Mouse (Mus musculus) embryonic facial prominence, embryonic 15.5 days (tissue): ENCODE data around the gene Hyal1. TPM values are rescaled to one million over a fixed set of nuclear protein-coding genes. Genes with fewer than 3 reads are reported as not detected.

Source experiments
- ATAC-seq: fragments of 200-750 bp; cut with Nextera tagmentation; 2 replicates; pipeline ENCODE4 v1.8.0; 2017; ENCODE audit warnings: low read depth, moderate TSS enrichment; ENCODE audit not compliant: insufficient number of reproducible peaks, low FRiP score, low TSS enrichment
- H3K27ac ChIP-seq: fragments of 300-500 bp; sonication (generic); replicated peaks from 2 replicates; pipeline ENCODE4 v1.5.1; 2015; ENCODE audit warnings: mild to moderate bottlenecking, inconsistent platforms
- H3K27me3 ChIP-seq: fragments of 300-500 bp; sonication (generic); 2 replicates; pipeline ENCODE4 v1.6.1; 2015; ENCODE audit warnings: inconsistent platforms
- H3K36me3 ChIP-seq: fragments of 300-500 bp; sonication (generic); 2 replicates; pipeline ENCODE4 v1.6.1; 2015; ENCODE audit warnings: mild to moderate bottlenecking, inconsistent platforms
- H3K4me1 ChIP-seq: fragments of 300-500 bp; sonication (generic); 2 replicates; pipeline ENCODE4 v1.6.1; 2015; ENCODE audit warnings: inconsistent platforms
- H3K4me2 ChIP-seq: fragments of 300-500 bp; sonication (generic); replicated peaks from 2 replicates; pipeline ENCODE4 v1.6.1; 2015; ENCODE audit warnings: mild to moderate bottlenecking, inconsistent platforms
- H3K4me3 ChIP-seq: fragments of 300-500 bp; sonication (generic); replicated peaks from 2 replicates; pipeline ENCODE4 v1.5.1; 2015; ENCODE audit warnings: mild to moderate bottlenecking, inconsistent platforms
- H3K9ac ChIP-seq: fragments of 300-500 bp; sonication (generic); 2 replicates; pipeline ENCODE4 v1.6.1; 2015; ENCODE audit warnings: inconsistent platforms
- H3K9me3 ChIP-seq: fragments of 300-500 bp; sonication (generic); replicated peaks from 2 replicates; pipeline ENCODE4 v1.6.1; 2016; ENCODE audit warnings: inconsistent platforms
- WGBS: fragments of 180-500 bp; shearing (Covaris S2); methylation state at CpG from one replicate; pipeline ENCODE4 v1.1.7; 2015; 5-methylcytosine and 5-hydroxymethylcytosine counted together
- polyA plus RNA-seq: library from polyadenylated mRNA; unstranded; fragments of >200 nt; fragmentation: Nextera tagmentation; extraction: Ambion mirVana; gene quantifications from 2 replicates; pipeline ENCODE4 v1.2.1, GENCODE M21; 2015

Hyal1 gene
- polyA plus RNA-seq, result 14.5 and 15.7 TPM in 2 replicates

DNA sequence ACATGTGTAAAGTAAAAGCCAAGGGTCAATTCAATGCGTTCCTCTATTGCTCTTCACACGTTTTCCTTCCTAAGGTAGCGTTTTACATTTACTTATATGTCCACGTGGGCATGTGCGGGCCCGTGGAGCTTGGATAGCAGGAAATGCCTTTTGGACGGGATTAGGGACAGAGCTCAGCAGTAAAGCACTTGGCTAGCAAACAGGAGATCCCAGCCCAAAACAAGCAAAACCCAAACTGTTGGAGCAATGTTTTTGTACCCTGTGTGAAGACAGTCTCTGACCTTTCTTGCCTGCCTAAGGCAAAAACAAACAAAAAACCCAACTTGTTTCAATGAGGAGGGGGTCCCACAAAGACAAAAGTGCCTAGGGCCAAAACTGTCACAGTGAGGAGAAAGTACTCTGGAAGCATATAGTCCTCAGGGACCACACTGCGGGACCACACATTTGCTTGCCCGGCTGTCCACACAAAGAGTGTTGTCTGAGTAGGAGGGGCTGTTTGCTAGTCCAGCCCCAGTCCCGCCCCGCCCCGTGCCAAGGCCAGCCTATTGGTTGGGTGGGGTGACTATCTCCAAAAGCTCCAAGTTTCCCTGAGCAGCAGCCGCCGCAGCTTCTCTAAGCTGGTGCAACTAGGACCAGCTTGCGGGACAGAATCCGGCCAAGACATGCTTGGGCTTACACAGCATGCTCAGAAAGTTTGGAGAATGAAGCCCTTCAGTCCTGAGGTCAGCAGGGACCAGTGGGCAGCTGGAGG is at the start of gene Hyal1:
Gene Hyal1, plus strand, starts transcription at position 571 of the 751 bp plus-strand sequence.
- H3K9me3 ChIP-seq, result no peaks in the 10 kb centered on the region
- H3K9ac ChIP-seq, result 0 out of 2 replicates have a peak within 1 kb of the TSS, but pooled peaks have one; percentile 24
- peak within 1 kb of the TSS; percentile 45 for H3K4me3 ChIP-seq
- peak within 1 kb of the TSS; percentile 91 for H3K27ac ChIP-seq
- H3K4me2 ChIP-seq, result peak within 1 kb of the TSS; percentile 57
- 14% methylated on average over 16 of the region's 16 CpGs for whole genome bisulfite sequencing
- H3K27me3 ChIP-seq, result no peaks in the 10 kb centered on the region
- H3K4me1 ChIP-seq, result peaks cover 62% of the 10 kb centered on the region
- ATAC-seq, result peak; percentile 64
- peaks cover 32% of the 10 kb centered on the region for H3K36me3 ChIP-seq

DNA sequence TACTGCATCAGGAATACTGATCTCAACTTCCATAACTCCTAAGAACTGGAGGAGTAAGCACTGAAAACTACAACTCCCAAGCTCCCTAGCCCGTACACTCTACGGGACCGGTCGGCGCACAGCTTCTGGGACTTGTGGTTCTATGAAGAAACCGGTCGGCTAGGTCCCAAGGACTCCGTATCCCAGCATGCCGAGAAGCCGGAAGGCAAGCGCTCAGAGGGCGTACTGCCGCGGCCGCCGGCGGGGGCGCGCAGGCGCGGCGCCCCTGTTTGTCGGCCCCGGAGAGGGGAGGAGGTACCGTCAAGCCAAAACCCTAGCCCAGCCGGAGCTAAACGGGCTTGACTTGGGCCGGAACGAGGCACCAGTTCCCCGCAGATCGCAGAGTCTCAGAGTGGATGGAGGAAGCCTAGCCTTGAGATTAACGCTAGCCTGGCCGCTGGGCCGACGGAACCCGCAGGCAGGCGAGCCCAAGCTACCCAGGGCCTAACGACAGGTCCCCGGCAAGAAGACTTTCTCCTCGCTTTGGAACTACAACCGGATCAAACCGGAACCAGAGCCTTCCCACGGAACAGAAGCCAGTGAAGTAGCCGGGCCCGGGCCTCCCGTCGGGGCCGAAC is 42.8 kb upstream of the Hyal1 start, which contains the start of gene Tmem115:
Gene Tmem115, plus strand, starts transcription at position 155 of the 617 bp plus-strand sequence.
- peak; percentile 99 for ATAC-seq
- WGBS, result under 1% methylated on average over 48 of the region's 48 CpGs

GRCm38 (mm10) chr9:107534408-107535202 is 42.1 kb upstream of the Hyal1 start:
- no peak; the same call in 1 of the 2 replicates for ATAC-seq
- Histone ChIP-seq H3K27me3 (no peaks in the 10 kb centered on the region), H3K9ac (peak overlapping the region; percentile 93), H3K4me2 (peak overlapping the region; percentile 83), H3K4me1 (peaks cover 30% of the 10 kb centered on the region), H3K36me3 (peaks cover 26% of the 10 kb centered on the region), H3K4me3 (peak overlapping the region; percentile 87), H3K27ac (peak overlapping the region; percentile 92), H3K9me3 (no peaks in the 10 kb centered on the region)
- WGBS, result under 1% methylated on average over 40 of the region's 40 CpGs

More for the DNA sequence above, 42.8 kb upstream of the Hyal1 start, which contains the start of gene Tmem115:
- H3K4me3 ChIP-seq, result peak within 1 kb of the TSS; percentile 87
- no peaks in the 10 kb centered on the region for H3K9me3 ChIP-seq
- H3K27ac ChIP-seq, result peak within 1 kb of the TSS; percentile 92
- peak within 1 kb of the TSS; percentile 83 for H3K4me2 ChIP-seq
- H3K27me3 ChIP-seq, result no peaks in the 10 kb centered on the region
- peaks cover 30% of the 10 kb centered on the region for H3K4me1 ChIP-seq
- H3K36me3 ChIP-seq, result peaks cover 19% of the 10 kb centered on the region
- H3K9ac ChIP-seq, result peak within 1 kb of the TSS; percentile 93

GRCm38 (mm10) chr9:107538231-107538630 is 38.5 kb upstream of the Hyal1 start:
- Histone ChIP-seq H3K27ac (no peak overlapping the region), H3K9ac (no peak overlapping the region), H3K4me3 (no peak overlapping the region), H3K36me3 (peaks cover 34% of the 10 kb centered on the region), H3K9me3 (no peaks in the 10 kb centered on the region), H3K27me3 (no peaks in the 10 kb centered on the region), H3K4me2 (no peak overlapping the region), H3K4me1 (peaks cover 50% of the 10 kb centered on the region)
- 91% methylated on average over 7 of the region's 7 CpGs for WGBS
- no peak for ATAC-seq

DNA sequence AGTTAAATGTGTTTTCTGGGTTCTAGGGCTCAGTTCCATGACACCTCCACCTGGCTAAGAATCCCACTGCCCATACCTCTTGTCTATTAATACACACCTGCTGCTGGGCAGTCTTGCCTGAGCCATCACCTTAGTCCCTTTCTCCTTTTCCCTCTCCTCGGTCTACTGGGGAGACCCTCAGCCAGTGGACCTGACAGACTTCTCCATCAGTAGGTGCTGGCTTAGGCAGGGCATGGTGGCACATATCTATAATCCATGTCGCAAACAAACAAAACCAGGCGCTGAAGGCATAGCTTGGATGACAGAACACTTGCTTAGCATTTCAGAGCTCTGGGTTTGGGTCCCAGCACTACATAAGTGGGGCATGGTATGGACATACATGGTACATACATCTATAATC is 38.0 kb upstream of the Hyal1 start:
- no peak overlapping the region for H3K9ac ChIP-seq
- no peak overlapping the region for H3K27ac ChIP-seq
- H3K4me3 ChIP-seq, result no peak overlapping the region
- WGBS, result 92% methylated on average over 3 of the region's 3 CpGs
- no peaks in the 10 kb centered on the region for H3K9me3 ChIP-seq
- H3K4me1 ChIP-seq, result peaks cover 50% of the 10 kb centered on the region
- H3K36me3 ChIP-seq, result peaks cover 39% of the 10 kb centered on the region
- H3K27me3 ChIP-seq, result no peaks in the 10 kb centered on the region
- H3K4me2 ChIP-seq, result no peak overlapping the region
- ATAC-seq, result no peak

- Histone ChIP-seq H3K9ac (no peak overlapping the region), H3K27me3 (no peaks in the 10 kb centered on the region), H3K4me1 (peaks cover 47% of the 10 kb centered on the region), H3K4me2 (no peak overlapping the region), H3K4me3 (no peak overlapping the region), H3K36me3 (peaks cover 50% of the 10 kb centered on the region), H3K9me3 (no peaks in the 10 kb centered on the region), H3K27ac (no peak overlapping the region)
- ATAC-seq, result no peak
- WGBS, result 93% methylated on average over 8 of the region's 8 CpGs
Measured at GRCm38 (mm10) chr9:107539940-107540339, 36.8 kb upstream of the Hyal1 start.

DNA sequence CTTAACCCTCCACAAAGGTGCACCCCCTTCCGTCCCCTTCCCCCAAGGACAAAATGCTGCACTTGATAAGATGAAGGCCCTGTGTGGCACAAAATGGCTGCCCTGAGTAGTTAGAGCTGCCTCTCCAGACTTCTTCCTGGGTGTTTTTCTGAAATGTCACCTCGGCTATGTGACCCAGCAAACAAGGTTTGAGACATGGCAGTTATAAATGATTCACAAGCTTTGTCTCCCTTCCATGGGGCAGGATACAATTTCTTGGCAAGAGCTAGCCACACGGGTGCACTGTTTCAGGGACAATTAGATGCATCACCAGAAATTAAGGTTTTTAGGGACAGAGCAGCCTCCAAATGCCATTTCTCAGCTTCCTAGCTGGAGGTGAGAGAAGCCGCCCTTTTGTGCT is 36.3 kb upstream of the Hyal1 start:
- Histone ChIP-seq H3K4me1 (peaks cover 42% of the 10 kb centered on the region), H3K36me3 (peaks cover 55% of the 10 kb centered on the region), H3K9me3 (no peaks in the 10 kb centered on the region), H3K27me3 (no peaks in the 10 kb centered on the region), H3K4me2 (peak overlapping the region; percentile 91; the same call in 1 of the 2 replicates), H3K9ac (no peak overlapping the region), H3K27ac (no peak overlapping the region), H3K4me3 (no peak overlapping the region)
- 62% methylated on average over 4 of the region's 4 CpGs for WGBS
- ATAC-seq, result no peak

- no peaks in the 10 kb centered on the region for H3K27me3 ChIP-seq
- ATAC-seq, result no peak
- H3K9ac ChIP-seq, result no peak overlapping the region
- no peak overlapping the region for H3K27ac ChIP-seq
- H3K4me1 ChIP-seq, result peaks cover 37% of the 10 kb centered on the region
- peak overlapping the region; percentile 81 for H3K4me3 ChIP-seq
- no peaks in the 10 kb centered on the region for H3K9me3 ChIP-seq
- peaks cover 56% of the 10 kb centered on the region for H3K36me3 ChIP-seq
- peak overlapping the region; percentile 91 for H3K4me2 ChIP-seq
- WGBS, result 31% methylated on average over 10 of the region's 10 CpGs
Measured at GRCm38 (mm10) chr9:107541005-107541404, 35.7 kb upstream of the Hyal1 start.

DNA sequence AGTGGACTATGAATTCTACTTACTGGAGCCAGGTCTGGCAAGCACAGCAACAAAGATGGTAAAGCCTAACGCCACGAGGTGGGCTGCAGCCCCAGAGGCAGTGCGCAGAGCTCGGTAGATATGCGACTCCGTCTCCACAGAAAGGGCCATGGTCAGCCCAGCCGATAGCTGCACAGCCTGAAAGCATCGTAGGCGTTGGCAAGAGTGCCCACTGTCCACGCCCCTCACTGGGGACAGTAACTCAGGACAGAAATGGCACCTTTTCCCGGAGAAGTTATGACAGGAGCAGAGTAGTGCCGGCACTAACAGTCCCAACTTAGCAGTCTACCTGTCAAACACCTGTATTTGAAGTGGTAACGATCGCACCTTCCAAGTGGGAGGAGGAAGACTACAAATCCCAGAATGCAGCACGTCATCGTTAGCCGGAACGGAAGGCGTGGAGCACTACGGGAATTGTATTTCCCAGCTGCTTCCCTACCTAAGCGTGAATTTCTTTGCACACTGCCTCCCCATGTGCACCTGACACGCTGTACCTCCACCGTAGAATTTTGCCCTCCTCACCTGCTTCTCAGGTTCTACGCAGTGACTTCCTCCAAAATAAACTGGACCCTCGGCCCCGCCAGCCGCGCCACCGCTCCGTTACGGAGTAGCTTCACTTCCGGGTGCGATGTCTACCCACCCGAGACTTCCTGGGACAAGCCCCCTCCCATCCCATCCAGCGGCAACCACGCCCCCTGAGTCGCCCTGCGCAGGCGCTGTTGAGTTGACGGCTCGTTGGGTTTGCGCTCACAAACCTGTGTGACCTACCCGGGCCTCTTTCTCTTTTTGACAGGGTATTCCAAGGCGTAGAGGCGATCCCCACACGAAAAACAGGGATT is 35.0 kb upstream of the Hyal1 start, which contains the start of the genes Cyb561d2 and Nprl2:
Gene Cyb561d2, minus strand, starts transcription at position 720 of the 878 bp plus-strand sequence.
Gene Nprl2, plus strand, starts transcription at position 753 of the 878 bp plus-strand sequence.
- H3K9ac ChIP-seq, result peak within 1 kb of the TSS; percentile 59
- H3K4me3 ChIP-seq, result peak within 1 kb of the TSS; percentile 81
- peaks cover 56% of the 10 kb centered on the region for H3K36me3 ChIP-seq
- no peaks in the 10 kb centered on the region for H3K9me3 ChIP-seq
- peak within 1 kb of the TSS; percentile 75 for H3K27ac ChIP-seq
- peak; percentile 85 for ATAC-seq
- peak within 1 kb of the TSS; percentile 91 for H3K4me2 ChIP-seq
- peaks cover 37% of the 10 kb centered on the region for H3K4me1 ChIP-seq
- WGBS, result under 1% methylated on average over 46 of the region's 46 CpGs
- no peaks in the 10 kb centered on the region for H3K27me3 ChIP-seq

DNA sequence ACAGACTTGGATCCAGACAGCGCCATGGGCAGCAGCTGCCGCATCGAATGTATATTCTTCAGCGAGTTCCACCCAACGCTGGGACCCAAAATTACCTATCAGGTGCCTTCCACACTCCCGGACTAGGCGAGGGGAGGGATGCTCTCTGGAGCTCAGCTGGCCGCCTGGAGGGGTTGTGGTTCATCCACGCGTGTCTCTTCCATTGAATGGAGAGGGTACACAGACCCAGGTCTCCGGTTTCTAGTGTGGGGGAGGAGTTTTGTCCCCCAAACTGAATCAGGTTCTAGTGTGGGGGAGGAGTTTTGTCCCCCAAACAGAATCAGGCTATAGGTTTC is 34.4 kb upstream of the Hyal1 start:
- peak overlapping the region; percentile 81 for H3K4me3 ChIP-seq
- WGBS, result 1% methylated on average over 11 of the region's 11 CpGs
- H3K27me3 ChIP-seq, result no peaks in the 10 kb centered on the region
- H3K4me2 ChIP-seq, result peak overlapping the region; percentile 91
- no peaks in the 10 kb centered on the region for H3K9me3 ChIP-seq
- peaks cover 37% of the 10 kb centered on the region for H3K4me1 ChIP-seq
- H3K36me3 ChIP-seq, result peaks cover 53% of the 10 kb centered on the region
- H3K9ac ChIP-seq, result peak overlapping the region; percentile 59
- ATAC-seq, result no peak
- peak overlapping the region; percentile 75 for H3K27ac ChIP-seq
